Mouse (Mus musculus) frontal cortex, adult 2 months (tissue): ENCODE measurements at regions not wholly inside any gene's neighbourhood (a gene's known extent, or its start where the extent isn't known, plus 50 kb on each side); places are given as distances from the start of the nearest gene placed in this dataset.

Source experiments
- DNase-seq, 2 experiments: peaks; one replicate each; pipeline ENCODE4 v3.0.0; 2022; ENCODE audit warnings: low spot score in 1 of 2; ENCODE audit errors: extremely low spot score in 1 of 2

DNA sequence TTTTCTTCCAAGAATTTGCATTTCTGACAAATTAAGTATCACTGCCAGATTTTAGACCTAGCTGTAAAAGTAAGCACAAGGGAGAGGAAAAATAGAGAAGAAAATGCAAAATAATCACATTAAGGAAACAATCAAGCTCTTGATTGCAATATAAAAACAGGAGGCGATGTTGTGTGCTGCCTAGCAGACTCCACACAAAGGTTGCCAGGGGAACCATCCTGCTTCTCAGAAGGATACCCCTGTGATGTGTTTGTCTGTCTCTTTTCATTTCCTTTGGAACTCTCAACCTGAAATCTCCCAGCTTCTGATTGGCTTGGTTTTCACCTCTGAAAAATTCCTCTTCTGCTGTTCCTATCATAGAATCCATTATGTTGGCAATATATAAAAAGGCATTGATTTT, 514.3 kb upstream of the Atp2b1 start:
- DNase-seq, result no peak

GRCm38 (mm10) chr10:98417807-98418743, 496.1 kb upstream of the Atp2b1 start:
- peak in 1 of 2 experiments; percentile 46 for DNase-seq

- DNase-seq, result no peak
These were observed 489.8 kb upstream of the Atp2b1 start for GRCm38 (mm10) chr10:98424450-98424849.

DNA sequence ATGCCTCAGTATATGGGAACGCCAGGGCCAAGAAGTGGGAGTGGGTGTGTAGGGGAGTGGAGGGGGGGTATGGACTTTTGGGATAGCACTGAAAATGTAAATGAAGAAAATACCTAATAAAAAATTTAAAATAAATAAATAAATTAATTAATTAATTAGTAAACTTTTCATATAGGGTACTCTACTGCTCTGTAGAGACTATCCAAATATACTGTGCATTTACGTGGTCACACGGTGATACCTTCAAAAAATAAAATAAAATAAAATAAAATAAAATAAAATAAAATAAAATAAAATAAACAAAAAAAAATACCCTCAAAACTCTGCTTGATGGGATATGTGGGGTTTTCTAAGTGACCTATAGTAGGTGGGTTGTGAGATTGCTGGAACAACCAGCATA, 479.2 kb upstream of the Atp2b1 start:
- no peak for DNase-seq

- no peak for DNase-seq
These were observed 452.7 kb upstream of the Atp2b1 start for GRCm38 (mm10) chr10:98461538-98461937.

DNA sequence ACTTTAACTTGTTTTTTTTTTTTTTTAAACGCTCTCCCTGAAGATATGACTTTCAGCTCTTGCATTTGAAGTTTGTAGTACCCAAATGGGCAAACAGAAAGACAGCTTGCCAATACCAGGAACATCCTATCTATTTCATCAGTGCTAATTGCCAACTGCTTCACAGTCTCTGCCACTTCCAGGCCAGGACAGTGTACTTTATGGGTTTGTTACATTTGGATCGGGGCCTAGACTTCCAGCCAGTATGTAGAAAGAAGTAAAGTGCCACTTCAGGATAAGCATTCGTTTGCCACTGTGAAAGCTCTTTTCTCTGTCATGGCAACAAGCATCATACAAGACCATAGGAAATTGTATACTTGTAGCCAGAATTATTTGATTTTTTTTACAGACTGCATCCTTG, 439.6 kb upstream of the Atp2b1 start:
- DNase-seq, result no peak

GRCm38 (mm10) chr10:98485751-98486681, 428.2 kb upstream of the Atp2b1 start:
- DNase-seq, result peak; percentile 53 to 88

DNA sequence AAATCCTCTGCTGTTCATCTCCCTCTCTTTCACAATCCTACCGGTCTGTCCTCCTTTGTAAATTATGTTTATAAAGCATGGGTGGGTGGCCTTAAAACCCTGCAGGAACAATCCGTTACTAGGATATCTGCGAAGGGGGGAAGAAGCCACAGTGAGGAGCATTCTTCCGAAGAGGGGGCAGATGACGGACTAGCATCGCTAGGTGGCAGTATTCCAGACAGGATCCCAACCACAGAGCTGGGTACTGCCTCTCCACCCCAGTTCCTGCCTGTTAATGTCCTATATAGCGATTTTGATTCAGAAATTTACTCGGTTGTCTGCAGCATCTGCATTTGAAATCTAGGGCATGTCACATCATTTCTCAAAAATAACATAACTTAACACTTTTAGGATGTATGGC, 419.9 kb upstream of the Atp2b1 start:
- DNase-seq, result peak; percentile 50 to 79

DNA sequence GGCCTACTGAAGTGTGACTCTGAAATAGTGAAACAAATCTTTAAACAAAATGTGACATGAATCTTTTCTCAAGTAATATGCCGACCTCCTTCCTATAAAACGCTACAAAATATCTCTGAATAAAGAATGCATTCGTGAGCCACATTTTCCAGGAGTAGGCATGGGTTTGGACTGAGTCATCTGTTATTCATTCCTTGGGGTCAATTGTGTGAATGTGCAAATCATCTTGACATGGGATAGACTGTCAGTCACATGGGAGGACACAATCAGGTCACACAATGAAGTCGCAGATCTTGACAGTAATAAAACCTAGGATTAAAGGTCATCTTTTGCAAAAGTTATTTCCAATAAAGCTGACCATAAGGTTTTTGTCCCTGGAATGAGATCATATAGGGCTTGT, 418.0 kb upstream of the Atp2b1 start:
- DNase-seq, result no peak

- no peak for DNase-seq
These were observed 413.9 kb upstream of the Atp2b1 start for GRCm38 (mm10) chr10:98500315-98500714.

DNA sequence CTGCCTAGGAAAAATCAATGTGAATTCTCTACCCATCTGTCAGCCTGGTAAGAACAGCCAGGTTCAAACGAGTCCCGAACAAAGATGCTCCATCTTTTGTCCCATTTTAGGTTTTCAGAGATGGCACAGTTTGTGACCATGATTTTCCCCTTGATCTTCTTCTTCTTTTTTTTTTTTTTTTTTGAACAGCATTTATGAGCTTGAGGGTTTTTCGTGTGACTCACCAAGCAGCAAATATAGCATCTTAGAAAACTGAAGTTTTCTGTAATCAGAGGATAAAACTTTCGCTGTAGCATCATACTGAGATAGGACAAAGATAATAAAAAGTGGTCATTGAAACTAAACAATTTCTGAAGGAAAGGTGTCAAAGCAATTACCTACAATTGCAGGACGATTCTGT, 412.6 kb upstream of the Atp2b1 start:
- no peak for DNase-seq

GRCm38 (mm10) chr10:98504524-98504923, 409.7 kb upstream of the Atp2b1 start:
- DNase-seq, result no peak

GRCm38 (mm10) chr10:98508515-98509143, 405.6 kb upstream of the Atp2b1 start:
- peak; percentile 21 to 59 for DNase-seq

DNA sequence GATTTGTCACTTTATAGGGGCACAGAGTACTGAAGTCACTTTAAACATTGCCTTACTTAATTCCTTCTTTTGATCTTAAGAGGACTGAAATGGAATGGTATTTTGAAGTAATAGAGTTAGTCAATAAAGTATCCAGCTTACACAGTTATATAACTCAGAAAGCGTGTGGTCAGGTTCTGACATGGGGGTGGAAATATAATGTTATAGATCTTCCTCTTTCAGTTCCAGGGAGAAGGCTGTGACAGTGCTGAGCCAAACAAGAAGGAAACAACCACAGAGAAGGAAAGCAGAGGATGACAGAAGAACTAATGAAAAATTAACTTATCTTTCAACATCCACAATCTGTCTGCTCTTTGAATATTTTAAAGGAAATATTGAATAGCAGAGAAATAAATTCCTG, 399.4 kb upstream of the Atp2b1 start:
- DNase-seq, result no peak

DNA sequence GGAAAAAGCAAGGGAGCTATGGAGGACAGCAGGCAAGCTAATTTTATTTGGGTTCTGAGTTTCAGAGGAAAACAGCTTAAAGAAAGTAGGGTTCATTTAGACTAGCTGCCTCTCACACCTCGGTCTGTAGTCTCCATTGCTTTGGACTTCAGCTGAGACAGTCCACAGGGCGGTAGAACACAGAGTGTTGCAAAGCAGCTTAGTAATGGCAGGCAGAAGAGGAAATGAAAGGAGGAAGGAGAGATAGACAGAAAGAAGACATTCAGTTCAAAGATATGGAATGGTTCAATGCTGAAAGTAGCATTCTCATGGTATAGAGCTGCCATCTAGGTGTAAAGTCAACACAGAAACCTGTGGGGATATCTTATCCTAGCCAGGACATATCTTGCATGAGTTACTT, 396.6 kb upstream of the Atp2b1 start:
- DNase-seq, result no peak

DNA sequence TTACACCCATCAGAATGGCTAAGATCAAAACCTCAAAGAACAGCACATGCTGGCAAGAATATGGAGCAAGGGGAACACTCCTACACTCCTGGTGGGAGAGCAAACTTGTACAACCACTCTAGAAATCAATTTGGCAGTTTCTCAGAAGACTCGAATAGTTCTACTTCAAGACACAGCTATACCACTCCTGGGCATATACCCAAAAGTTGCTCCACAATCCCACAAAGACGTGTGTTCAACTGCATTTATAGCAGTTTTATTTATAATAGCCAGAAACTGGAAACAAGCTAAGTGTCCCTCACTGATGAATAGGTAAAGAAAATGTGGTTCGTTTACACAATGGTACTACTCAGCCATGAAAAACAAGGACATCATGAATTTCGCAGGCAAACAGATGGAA, 384.6 kb upstream of the Atp2b1 start:
- DNase-seq, result peak; percentile 53 to 66

GRCm38 (mm10) chr10:98531425-98531824, 382.8 kb upstream of the Atp2b1 start:
- DNase-seq, result no peak

GRCm38 (mm10) chr10:98538706-98539105, 375.5 kb upstream of the Atp2b1 start:
- DNase-seq, result no peak

DNA sequence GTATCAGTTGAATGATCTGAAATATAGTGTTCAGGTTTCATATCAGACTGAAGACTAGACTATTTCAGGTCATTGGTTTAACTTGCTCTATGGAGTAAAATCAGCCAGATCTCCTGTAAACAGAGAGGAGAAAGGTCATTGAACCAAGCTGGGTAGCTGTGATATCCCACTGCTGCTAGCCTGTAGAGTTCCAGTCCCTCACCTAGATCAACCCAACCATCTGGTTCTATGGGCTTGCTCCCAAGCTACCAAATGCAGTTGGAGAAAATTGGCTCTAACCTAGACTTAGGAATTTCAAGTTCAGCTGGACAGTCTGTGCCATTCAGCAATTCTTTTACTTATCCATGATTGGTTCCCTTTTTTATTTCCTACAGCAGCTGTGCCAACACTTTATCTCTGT, 373.1 kb upstream of the Atp2b1 start:
- no peak for DNase-seq

DNA sequence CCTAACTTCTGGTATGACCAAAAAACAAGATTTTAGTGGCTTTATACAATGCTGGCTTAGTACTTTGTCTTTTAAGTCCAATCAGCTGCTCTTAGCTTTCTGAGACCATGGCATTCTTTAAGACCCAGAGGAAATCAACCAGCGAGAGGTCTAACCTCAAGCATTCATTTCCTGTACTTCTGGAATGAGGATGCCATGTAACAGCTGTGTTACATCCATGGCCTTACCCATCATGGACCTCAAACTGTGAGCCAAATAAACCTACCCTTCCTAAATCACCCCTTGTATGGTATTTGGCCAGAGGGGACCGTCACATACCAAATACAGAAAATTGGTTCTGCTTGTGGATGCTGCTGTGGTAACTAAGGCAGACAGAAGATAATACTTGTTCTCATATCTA, 372.1 kb upstream of the Atp2b1 start:
- no peak for DNase-seq
